Mouse (Mus musculus) ovary, postnatal 10 days (tissue): Measurements from ENCODE around the gene Defb48.

Experiments used
- DNase-seq: peaks from one replicate; pipeline ENCODE4 v3.0.0; 2022; ENCODE audit warnings: low spot score

Defb48 gene

DNA sequence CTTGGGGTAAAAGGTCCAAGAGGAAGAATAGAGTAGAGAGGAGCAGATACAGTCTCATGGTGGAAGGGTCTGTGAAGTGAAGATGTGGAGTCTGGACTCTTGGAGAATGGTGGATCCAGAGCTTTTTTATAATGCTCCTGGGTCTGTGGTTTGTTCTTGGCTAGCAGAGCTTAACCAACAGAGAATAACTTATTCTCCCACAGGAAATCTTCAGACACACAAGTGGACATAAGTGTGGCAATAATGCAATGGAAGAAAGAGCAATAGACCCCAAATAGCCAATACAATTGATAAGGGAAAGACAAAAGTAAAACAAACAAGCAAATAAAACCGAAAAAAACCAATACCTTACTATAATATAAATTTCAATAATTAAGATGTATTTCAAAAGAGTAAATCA lies at the start of gene Defb48:
Gene Defb48, minus strand, starts transcription at position 101 of the 400 bp plus-strand sequence.
- DNase-seq: no peak

DNA sequence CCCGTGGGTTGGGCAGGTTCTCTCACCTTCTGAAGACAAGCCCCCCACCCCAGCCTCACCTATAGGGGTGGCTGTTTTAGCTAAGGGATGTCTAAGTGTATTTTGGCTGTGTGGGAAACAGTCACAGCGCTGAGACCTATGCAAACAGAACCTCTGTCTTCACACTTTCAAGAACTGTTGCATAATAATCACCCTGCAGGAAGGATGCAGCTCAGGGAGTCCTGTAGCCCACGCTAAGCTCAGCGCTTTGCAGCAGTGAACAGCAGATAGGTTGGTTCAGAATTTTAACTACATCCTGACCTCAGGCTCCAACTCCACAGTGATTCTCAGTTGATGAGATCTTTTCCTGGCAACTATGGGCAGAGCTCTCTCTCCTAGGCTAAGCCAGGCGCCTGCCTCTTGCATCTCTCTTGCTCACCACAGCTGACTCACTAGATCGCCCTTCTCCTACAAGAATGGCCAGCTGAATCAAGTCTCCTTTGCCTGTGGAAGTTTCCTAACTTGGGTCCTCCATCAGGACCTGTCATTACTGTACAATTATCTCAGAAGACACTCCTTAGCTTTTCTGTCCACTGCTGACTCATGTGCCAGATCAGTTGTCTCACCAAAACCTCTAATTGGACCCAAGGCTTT lies 36.3 kb upstream of the Defb48 start:
- DNase-seq: no peak

DNA sequence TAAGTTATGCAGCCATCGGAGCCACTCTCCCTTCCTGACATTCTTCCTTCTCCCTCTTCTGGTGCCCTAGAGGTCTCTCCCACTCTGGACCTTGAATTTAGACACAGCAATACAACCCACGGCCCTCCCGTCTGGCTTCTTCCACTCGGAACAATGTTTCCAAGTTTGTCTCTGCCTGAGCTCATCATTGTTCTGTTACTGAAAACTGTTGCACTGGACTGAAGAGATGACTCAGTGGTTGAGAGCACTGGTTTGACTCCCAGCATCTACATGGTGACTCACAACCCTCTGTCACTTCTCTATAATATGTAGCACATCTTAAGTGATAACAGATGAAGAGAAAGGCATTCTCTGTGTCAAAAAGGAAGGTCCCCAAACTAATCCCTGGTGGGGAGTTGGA lies 30.4 kb upstream of the Defb48 start:
- DNase-seq: no peak

DNA sequence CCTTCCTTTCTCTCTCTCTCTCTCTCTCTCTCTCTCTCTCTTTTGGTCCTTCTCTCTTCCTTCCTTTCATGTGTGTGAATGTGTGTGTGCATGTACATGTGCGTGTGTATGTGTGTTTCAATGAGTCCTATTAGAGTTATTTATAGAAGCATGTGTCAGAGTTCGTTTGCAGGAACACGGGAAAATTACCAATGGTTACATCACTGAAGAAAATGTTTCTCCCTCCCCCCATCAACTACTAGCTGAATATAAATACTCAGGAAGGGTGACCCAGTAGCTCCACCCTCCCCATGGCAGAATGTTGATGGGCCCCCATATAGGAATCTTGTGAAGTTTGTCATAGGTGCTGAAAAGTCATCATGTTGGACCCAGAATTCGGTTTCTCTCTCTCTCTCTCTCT lies 28.8 kb upstream of the Defb48 start:
- DNase-seq: no peak

DNA sequence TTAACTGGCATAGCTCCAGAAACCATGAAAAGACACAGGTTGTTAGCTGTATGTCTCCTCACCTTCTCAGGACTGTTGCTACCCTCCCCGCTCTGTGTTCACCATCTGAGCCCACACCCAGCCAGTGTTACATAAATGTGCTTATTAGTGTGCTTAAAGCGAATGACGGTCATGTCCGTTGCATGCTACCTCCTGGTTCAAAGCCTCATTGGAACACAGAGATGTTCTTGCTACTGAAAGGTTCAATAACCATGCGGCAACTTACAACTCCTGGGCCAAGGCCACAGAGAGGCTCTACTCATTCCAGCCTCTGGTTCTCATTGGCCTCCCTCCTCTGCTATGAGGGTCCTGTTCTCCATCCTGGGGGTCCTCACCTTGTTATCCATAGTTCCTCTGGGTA lies 27.2 kb upstream of the Defb48 start, which contains the start of gene Defb43:
Gene Defb43, plus strand, starts transcription at position 301 of the 400 bp plus-strand sequence.
- DNase-seq: no peak

DNA sequence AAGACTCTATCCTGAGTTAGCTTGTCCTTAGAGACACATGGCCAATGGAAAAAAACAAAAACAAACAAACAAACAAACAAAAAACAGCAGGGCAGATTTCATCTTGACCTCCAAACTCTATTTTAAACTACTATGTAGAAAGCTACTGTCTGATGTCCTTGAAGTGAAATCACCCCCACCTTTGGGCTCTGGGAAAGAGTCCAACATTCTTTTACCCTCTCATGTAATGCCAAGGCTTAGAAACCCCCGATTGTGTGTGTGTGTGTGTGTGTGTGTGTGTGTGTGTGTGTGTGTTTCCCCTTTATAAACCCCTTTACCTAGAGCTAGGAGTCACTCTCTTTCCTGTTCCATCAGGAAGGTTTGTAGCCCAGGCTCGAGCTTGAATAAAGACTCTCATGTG lies 18.3 kb upstream of the Defb48 start:
- DNase-seq: no peak

DNA sequence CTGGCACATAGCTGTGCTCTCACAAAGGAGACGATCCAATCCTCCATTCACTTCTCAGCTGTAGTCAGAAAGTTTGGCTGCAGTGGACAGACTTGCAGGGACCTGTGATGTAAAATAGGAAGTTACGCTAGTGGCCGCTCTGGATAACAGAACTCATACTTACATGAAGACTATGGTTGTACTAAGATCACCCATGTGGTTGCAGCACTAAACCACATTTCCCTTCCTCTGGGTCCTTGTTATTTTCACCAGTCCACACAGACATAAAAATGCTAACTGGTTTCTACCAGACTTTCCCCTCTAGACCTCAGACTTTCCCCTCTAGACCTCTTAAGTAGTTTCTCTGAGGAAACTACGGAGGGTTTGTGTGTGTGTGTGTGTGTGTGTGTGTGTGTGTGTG lies 14.7 kb upstream of the Defb48 start:
- DNase-seq: no peak

DNA sequence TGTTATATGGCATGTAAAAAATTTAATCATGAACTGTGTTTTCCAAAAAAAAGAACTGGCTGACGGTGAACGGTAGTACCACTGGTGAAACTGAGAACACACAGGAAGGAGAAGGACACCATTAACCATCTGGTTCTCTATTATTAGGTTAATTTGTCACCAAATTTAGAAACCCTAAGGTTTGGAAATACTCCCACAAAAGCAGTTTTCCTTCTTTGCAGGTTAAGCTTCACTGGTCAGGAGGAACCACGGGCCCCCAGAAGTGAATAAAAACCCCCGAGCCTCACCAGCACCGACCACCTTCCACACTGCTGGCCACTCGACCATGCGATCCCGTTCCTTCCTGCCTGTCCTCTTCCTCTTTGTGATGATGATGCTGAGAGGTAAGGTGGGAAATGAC lies 13.5 kb upstream of the Defb48 start, which contains the start of gene Defb47:
Gene Defb47, plus strand, starts transcription at position 301 of the 400 bp plus-strand sequence.
- no peak for DNase-seq

DNA sequence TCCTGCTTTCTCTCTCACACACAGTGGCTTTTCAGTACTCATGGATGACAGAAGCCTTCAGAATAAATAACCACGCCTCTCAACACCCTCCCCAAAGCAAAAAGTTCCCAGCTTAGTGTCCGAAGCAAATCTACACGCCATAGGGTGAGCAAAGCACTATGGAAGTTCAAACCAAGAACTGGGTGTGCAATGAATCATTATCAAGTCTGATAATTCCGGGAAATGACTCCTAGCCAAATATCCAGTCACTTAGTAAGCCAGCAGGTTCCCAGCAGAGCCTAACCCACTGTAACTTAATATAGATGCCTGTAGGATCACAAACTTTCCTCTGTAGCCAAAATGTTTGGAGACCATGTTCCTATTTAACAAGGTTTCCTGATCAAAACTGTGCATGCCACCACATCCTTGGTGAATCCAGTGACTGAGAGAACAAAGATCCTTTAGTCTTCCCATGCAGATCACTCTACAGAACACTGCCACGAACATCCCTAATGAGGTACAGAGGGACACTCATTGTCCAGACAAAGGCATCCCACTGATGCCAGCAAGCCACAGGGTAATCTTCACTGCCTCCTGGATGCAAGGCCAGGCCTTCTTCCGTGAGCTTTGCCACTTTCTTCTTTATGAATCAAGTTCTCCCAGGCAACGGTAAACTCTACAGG lies 7.7 kb upstream of the Defb48 start:
- no peak for DNase-seq

DNA sequence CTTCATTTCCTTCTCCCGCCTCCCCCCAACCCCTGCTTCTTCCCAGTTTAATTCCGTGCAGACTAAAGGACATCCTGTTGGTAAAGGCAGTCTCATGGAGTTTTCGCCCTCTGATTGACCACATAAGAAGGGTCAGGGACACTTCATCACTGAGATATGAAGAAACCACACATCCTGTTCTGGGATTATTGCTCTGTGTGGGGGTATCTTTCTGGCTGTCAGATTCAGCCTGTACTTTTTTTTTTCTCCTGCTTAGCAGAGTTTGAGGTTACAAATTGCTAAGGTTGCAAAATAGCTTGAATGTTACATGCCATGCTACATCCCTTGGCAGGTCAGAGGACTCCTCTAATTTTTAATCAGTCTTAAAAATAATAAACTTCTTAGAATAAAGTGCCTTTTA lies 7.0 kb upstream of the Defb48 start:
- DNase-seq: no peak

DNA sequence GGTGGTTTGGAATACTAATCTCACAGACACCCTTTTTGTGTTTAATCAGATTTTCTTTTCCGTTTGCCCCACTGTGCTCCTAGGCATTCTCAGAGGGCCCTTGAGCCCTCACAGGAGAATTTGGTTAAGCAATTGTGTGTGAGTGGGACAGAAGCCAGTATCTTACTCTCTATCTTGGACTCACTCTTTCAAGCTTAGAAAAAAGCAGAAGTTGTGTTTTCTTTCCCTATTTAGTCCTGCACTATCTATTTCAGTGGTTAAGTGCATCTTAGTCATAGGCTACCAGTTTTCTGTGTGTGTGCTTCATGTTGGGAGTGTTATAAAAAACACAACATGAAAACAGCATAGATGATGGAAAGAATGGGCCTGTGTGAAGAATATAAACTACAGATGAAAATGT lies 4.5 kb downstream of the Defb48 start:
- DNase-seq: no peak

DNA sequence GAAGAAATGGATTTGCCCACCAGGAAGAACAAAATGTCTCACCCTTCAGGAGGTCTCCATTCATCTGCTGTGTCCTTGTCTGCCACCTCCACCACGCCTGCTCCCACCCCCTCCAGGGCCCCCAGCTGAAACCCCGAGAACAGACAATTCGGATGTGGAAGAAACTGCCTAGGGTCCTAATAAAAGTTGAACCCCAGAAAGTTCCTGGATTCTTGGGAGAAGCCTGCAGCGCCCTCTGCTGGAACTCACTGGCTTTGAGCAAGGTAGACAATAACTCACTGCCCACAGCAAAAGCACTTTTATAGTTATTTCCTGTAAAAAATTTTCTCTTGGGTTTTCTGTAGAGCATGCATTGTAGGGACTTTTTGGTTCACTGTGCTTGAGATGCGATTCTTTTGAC lies 9.3 kb downstream of the Defb48 start:
- peak; percentile 27 for DNase-seq

DNA sequence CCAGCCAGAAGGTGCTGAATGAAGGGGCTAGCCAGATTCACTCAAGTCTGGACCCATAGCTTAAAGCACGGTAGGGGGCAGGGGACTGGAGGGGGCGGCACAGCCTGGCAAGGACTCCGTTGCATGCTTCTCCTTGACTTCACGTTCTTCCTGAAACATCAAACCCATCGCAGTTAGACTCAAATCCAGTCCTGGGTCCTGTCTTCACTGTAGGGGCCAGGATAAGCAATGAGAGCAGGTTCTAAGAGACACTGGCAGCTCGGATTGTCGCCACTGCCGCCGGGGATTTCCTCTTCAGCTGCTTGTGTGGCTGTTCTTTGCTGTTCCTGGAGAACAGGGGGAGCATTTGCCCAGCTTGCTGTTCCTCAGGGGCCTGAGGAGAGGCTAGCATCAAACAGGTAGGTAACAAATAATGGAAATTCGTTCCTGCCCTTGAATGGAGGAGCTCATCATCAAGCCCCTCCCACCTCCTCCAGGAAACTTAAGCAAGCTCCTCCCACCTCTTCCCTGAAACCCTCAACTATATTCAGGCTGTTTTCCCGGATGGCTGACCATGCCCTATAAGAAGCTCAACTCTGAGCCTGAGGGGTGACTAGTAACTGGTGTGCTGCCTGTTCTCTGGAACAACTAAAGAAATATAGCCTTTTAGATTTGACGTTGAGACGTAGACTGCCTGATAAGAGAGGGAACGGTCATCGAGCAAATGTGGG lies 18.3 kb downstream of the Defb48 start:
- DNase-seq: no peak

DNA sequence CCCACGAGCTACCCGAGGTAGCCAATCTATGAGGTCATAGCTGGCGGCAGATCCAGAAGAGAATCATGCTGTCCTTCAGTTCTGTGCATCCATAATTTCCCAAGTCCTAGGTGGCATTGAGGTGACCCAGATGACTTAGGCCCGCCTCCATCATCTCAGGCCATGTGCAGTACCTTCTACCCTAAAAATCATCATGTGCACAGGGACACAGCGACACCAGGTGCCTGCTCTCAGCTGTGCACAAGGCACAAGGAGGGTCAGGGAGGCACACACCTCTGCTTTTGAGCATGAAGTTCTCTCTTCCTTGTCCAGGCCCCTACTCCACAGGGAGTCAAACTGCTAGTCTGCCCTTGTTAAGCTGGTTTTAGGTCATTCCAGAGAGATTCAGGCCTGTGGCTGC lies 19.0 kb downstream of the Defb48 start:
- DNase-seq: no peak

DNA sequence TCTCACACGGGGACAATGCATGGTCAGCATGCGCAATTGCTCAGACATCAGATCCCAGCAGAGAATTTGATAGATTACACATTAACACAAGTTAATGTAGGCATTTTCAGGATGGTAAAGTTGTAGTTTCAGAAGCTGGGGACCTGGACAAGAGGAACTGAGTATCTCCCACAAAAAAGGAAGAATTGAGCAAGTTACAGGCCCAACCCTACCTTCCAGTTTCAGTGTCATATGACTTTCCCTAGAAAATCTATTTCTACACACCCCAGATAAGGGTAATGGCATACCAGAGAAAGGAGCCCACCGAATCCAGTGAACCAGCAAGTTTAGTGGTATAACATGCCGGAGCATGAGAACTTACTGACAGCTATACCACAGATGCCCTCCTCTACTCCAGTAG lies 20.7 kb downstream of the Defb48 start:
- no peak for DNase-seq

DNA sequence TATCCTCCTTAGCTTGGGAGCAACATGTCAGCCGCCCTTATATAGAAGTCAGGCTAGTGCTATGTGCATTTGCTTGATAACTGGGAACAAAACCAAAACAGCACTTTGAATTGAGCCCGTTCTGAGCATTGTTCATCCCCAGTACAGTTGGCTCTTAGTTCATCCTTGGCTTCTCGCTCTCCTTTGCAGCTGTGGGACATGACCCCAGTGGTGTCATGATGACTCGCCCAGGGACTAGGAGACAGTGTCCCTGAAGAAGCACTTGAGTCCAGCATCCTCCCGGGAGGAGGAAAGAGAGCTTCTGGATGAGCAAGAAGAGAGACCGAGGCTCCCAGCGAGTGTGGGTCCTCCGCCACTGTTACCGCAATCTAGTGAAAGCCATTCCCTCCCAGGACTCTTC lies 28.2 kb downstream of the Defb48 start:
- no peak for DNase-seq

DNA sequence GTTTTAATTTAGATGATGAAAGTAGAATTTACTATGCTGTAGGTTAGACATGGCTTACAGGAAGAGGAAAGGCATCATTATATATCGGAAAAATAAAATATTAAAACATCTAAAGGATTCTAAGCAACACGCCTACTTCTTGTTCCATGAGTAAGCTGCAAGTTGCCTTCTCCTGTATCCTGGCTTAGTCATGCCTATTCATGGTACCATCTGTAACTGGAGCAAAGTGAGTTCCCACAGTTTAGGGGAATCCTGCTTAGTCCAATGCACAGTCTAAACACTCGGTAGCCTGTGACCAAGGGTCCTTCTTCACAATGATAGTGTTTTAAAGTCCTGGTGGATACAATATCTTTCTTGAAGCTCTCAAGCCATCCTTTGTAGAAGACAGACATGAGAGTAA lies 37.5 kb downstream of the Defb48 start:
- DNase-seq: no peak

DNA sequence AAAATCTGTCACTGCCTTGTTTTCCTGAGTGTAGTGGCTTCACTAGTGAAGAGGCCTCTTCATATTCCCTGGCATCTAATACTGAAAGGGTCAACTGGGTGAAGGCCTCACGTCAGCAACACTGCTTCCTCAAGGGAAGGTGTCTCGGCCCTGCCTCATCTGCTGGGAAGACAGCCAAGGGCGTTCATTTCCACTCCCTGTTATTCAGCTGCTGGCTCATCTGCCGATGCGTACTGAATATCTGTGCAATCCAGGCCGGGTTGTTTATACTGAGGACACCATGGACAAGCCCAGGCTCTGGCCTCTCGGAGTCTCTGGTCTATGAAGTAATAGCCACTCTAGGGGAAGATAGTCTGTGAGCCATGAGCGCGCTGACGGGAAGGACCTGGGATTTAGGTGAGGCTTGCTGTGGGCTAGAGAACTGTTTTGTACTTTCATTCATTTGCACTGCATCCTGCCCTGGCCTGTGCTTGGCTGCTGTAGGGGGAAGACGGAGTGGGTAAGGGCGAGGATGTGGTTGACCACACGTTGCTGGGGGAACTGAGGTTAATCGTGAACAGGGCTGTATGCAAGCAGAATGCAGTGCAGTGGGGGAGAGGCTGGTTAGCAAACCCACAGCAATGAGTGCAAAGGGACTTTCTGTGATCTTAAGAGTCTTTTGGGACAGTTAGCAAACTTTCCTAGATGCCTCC lies 43.8 kb downstream of the Defb48 start:
- DNase-seq: no peak

DNA sequence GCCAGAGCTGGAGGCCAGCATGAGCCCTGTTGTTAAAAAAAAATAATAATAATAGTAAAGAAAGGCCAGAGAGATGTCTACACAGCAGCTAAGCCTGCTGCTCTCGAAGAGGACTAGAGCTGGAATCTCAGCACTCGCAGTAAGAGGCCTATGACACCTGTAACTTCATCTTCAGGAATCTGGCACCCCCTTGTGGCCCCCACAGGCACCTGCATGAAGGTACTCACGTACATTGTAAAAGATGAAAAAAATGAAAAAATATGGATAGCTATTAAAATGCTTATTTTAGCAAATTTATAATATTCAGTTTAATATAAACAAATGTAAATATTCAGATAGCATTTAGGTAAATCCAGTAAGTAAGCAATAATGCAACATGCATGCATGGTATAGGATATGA lies 44.9 kb downstream of the Defb48 start:
- no peak for DNase-seq

DNA sequence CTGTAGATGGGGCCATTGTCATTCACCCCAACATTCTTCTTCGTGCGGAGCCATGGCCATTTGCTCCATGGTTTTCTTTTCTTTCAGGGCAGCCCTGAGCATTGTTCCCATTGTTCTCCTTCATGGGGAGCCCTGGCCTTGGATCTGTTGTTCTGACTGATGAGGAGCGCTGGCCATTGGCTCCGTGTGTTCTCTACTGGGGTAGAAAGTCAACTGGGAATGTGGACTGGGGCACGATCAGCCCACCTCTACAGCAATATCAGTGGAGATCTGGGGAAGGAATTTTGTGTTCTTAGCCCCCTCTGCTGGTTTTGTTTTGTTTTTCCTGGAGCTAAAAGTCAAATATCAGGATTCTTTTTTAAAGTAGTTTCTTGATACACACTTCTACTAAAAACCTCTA lies 46.6 kb downstream of the Defb48 start:
- no peak for DNase-seq

DNA sequence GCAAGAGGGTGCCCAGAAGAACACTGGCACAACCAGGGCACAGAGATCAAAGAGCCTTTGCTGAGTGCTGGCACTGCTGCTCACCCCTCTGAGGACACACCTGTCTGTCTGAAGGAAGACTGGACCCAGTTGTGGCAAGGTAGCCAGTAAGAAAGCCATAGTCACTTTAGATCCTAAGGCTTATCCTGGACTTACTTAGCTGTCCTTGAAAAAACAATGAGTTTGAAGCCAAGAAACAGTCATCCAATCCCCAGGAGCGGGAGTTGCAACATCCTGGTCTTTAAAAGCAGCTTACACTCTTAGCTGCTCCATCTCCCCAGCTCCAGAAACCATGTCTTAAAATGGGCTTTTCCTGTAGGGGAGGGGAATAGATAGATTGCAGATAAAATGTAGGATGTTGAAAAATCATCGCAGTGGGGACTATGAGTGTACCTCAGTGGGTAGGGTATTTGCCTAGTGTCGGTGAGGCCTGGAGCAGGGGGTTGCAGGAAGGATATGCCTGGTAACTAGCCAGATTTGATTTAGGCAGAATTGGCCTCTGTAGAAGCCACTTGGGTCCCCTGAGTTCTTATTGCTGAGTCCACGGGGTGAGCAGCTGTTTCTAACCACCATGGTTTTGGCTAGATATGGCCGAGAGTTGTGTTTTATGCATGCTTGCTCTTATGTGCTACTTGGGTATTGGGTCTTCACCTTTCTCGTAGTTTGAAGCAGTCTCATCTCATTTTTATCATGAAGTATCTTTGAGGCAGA lies 47.5 kb downstream of the Defb48 start:
- no peak for DNase-seq

DNA sequence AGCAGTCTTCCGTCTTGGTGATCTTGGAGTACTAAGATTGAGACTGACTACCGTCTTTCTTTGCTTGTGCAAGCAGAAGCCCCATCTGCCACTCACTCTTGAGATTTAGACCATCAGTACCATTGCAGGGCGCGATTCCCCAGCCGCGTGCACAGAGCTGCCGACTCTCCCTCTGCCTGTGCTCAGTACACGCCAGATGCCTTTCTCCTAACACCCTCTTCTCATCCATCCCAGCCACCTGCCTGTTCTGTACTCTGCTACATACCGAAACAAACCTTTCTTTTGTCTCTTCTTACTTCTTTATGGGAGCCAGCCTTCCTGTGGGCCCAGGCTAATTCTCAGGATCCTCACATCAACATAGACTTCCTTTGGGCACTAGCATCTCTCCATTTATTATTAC lies 48.9 kb downstream of the Defb48 start:
- no peak for DNase-seq
